Comparison of ENCODE assay signal across 28 mouse cellular contexts in genomic region chr1:106565238-106565637, GRCm38 (mm10).
A peak's percentile ranks its signal among the peaks of the same experiment; 100 is the strongest.
DNase-seq lines count a peak whose midpoint lies in the region; ATAC-seq and TF ChIP-seq lines count a peak whose summit lies in the region.
"Had no signal": no experiment of that assay in that cellular context is flagged by ENCODE, and none has a peak within 500 bp of the region (broad histone marks: within the 10 kb centered on the region; RNA-seq: fewer than 3 reads in every experiment).

No protein-coding gene starts in this region.

- DNase-seq in heart, adult 11 months: peak; percentile 81
- no peak for DNase-seq in heart, adult 8-10 months (ENCODE audit: low spot score)
- no peak for DNase-seq in spleen, adult 2 months (ENCODE audit: low read depth in 1 of 2, low spot score in 2 of 2)
- no peak for DNase-seq in spleen, postnatal 14 days (ENCODE audit: low spot score in 2 of 2)
- DNase-seq in NIH3T3 (ENCODE audit: low read depth): peak; percentile 16
- DNase-seq in thymus, postnatal 25 days: no peak
- DNase-seq: adrenal gland, postnatal 10 days; adrenal gland, postnatal 36 days; cerebellum, adult 8-10 months; cerebellum, postnatal 10 days; cerebellum, postnatal 36 days; gastrocnemius, postnatal 10 days; heart, adult 18-20 months; heart, postnatal 14 days; heart, postnatal 4 days; kidney, adult 18-20 months had no signal

- TF ChIP-seq POLR2A in spleen, adult 2 months (IDR thresholded peaks at IDR 0.05; ENCODE audit: low read depth, low read length): no peak

- H3K4me3 ChIP-seq in spleen, adult 2 months (ENCODE audit: extremely low read depth, insufficient read depth, insufficient read length): no peak overlapping the region
- H3K4me3 ChIP-seq: embryonic facial prominence, embryonic 12.5 days; erythroblast, embryonic 14.5 days; forebrain, embryonic 12.5 days; forebrain, embryonic 15.5 days; heart, embryonic 10.5 days; heart, embryonic 13.5 days had no signal

- H3K36me3 ChIP-seq in spleen, adult 2 months (ENCODE audit: control insufficient read depth, insufficient read depth, low read length): no peaks in the 10 kb centered on the region
- H3K36me3 ChIP-seq: embryonic facial prominence, embryonic 12.5 days; forebrain, embryonic 12.5 days; forebrain, embryonic 15.5 days; heart, embryonic 10.5 days; heart, embryonic 13.5 days had no signal

- no peak for TF ChIP-seq CTCF in spleen, adult 2 months (IDR thresholded peaks at IDR 0.05; ENCODE audit: extremely low read depth, insufficient read depth, insufficient read length, insufficient replicate concordance)

- 86% methylated on average over 4 of the region's 4 CpGs for WGBS in spleen, adult 2 months

- H3K27ac ChIP-seq in spleen, adult 2 months (ENCODE audit: insufficient read depth, low read length): peak overlapping the region; percentile 70; the same call in 1 of the 2 replicates
- H3K27ac ChIP-seq: embryonic facial prominence, embryonic 12.5 days; forebrain, embryonic 12.5 days; forebrain, embryonic 15.5 days; heart, embryonic 10.5 days; heart, embryonic 13.5 days; hindbrain, embryonic 14.5 days; hindbrain, postnatal 0 days had no signal

- H3K4me1 ChIP-seq in spleen, adult 2 months (ENCODE audit: control insufficient read depth, insufficient read depth, insufficient read length): peaks cover 49% of the 10 kb centered on the region

- no peak for ATAC-seq in monocyte, adult 5-6 weeks (replicated peaks; ENCODE audit: insufficient number of reproducible peaks, low FRiP score, low TSS enrichment, poor library complexity, severe bottlenecking)
- ATAC-seq: CD4-positive, CD25-positive, alpha-beta regulatory T cell, adult 4 months; forebrain, embryonic 15.5 days; hindbrain, postnatal 0 days; inflammation-experienced regulatory T-cells, adult 6 months; intestine, embryonic 16.5 days had no signal

- no peaks in the 10 kb centered on the region for H3K27me3 ChIP-seq in spleen, adult 2 months (ENCODE audit: control insufficient read depth, insufficient read depth, low read length)
- H3K27me3 ChIP-seq: embryonic facial prominence, embryonic 12.5 days; forebrain, embryonic 12.5 days; forebrain, embryonic 15.5 days; heart, embryonic 13.5 days had no signal

Comparison
In these comparisons a context has a peak if more than half of its experiments do, and no peak if none do; other contexts are left out.
1. DNase-seq: peak in heart, adult 11 months (single experiment) and NIH3T3 (single experiment); none in heart, adult 8-10 months (single experiment), spleen, adult 2 months (0 of 2), spleen, postnatal 14 days (0 of 2) and thymus, postnatal 25 days (single experiment).